Mouse (Mus musculus) lung, adult 2 months (tissue): ENCODE data around the gene Tex101. TPM values are rescaled to one million over a fixed set of nuclear protein-coding genes. Genes with fewer than 3 reads are reported as not detected.
"Not testable (repeated sequence)": the region's sequence is repeated elsewhere in the genome, so short reads cannot be mapped to it uniquely, and the experiment has no call there.

Source experiments
- DNase-seq: peaks from one replicate; pipeline ENCODE4 v3.0.0; 2022
- H3K4me1 ChIP-seq: fragments of 200-500 bp; 2 replicates; pipeline ENCODE4 v1.6.1; 2011; ENCODE audit warnings: low read length; ENCODE audit not compliant: control insufficient read depth, insufficient read depth
- H3K4me3 ChIP-seq: fragments of 200-500 bp; replicated peaks from 2 replicates; pipeline ENCODE3; 2011; ENCODE audit warnings: low read depth, mild to moderate bottlenecking, control low read depth, low read length; ENCODE audit errors: extremely low read depth
- CTCF ChIP-seq: fragments of 200-500 bp; IDR thresholded peaks from 2 replicates; pipeline ENCODE4 v1.5.1; 2011; ENCODE audit warnings: mild to moderate bottlenecking, low read length, control low read depth; ENCODE audit not compliant: insufficient read depth
- POLR2A ChIP-seq: fragments of 200-500 bp; IDR thresholded peaks from 2 replicates; pipeline ENCODE4 v1.6.1; 2011; ENCODE audit warnings: low read depth, mild to moderate bottlenecking, control low read depth, low read length, borderline replicate concordance; ENCODE audit errors: extremely low read depth
- WGBS: fragments of 180-500 bp; shearing (Covaris S2); methylation state at CpG from one replicate; pipeline ENCODE4 v1.1.7; 2018; 5-methylcytosine and 5-hydroxymethylcytosine counted together
- polyA plus RNA-seq: library from polyadenylated mRNA; depleted of rRNA; stranded (reverse); fragments of >200 nt; gene quantifications from 2 replicates; pipeline ENCODE4 v1.2.3, GENCODE M21; 2012; rRNA removed

Gene Tex101
- polyA plus RNA-seq, 1 experiment: not detected

GRCm38 (mm10) chr7:24619671-24620397, 56.6 kb downstream of the Tex101 start:
- H3K4me1 ChIP-seq: no peaks in the 10 kb centered on the region
- no peak for DNase-seq
- H3K4me3 ChIP-seq: no peak overlapping the region
- WGBS: 60% methylated on average over 13 of the region's 13 CpGs
- TF ChIP-seq CTCF (no peak), POLR2A (no peak)

GRCm38 (mm10) chr7:24618374-24618773, 58.1 kb downstream of the Tex101 start:
- WGBS: 85% methylated on average over 8 of the region's 8 CpGs
- not testable (repeated sequence) for H3K4me3 ChIP-seq, H3K4me1 ChIP-seq, DNase-seq

Other genes starting within 250 kb of the Tex101 start
- 0.69 and 3.8 TPM in 2 replicates for gene Irgc1, start 224.4 kb downstream of the Tex101 start, polyA plus RNA-seq
- 65.6 and 88.8 TPM in 2 replicates for gene Plaur, start 214.2 kb downstream of the Tex101 start, polyA plus RNA-seq
- gene Cadm4, start 194.7 kb downstream of the Tex101 start, polyA plus RNA-seq: 12.3 and 18.6 TPM in 2 replicates
- 7.1 and 12.1 TPM in 2 replicates for gene Zfp428, start 169.7 kb downstream of the Tex101 start, polyA plus RNA-seq
- gene AC161166.1, start 164.2 kb downstream of the Tex101 start, polyA plus RNA-seq: not detected in 2 replicates
- 14.7 and 16.5 TPM in 2 replicates for gene Irgq, start 146.0 kb downstream of the Tex101 start, polyA plus RNA-seq
- gene Pinlyp, start 130.6 kb downstream of the Tex101 start, polyA plus RNA-seq: 0.15 and 24.2 TPM in 2 replicates
- gene Xrcc1, start 130.4 kb downstream of the Tex101 start, polyA plus RNA-seq: 36.9 and 40.5 TPM in 2 replicates
- 20.2 and 24.5 TPM in 2 replicates for gene Ethe1, start 89.1 kb downstream of the Tex101 start, polyA plus RNA-seq
- 0.16 and 0.27 TPM in 2 replicates for gene Zfp575, start 89.0 kb downstream of the Tex101 start, polyA plus RNA-seq
- 3.6 and 5.9 TPM in 2 replicates for gene Phldb3, start 65.9 kb downstream of the Tex101 start, polyA plus RNA-seq
- 0.07 and 63.0 TPM in 2 replicates for gene Lypd3, start 40.1 kb downstream of the Tex101 start, polyA plus RNA-seq
- gene BC049730, start 32.6 kb upstream of the Tex101 start, polyA plus RNA-seq: not detected in 2 replicates
- gene Gm4763, start 50.2 kb upstream of the Tex101 start, polyA plus RNA-seq: not detected in 2 replicates
- gene Cd177, start 83.6 kb upstream of the Tex101 start, polyA plus RNA-seq: 2.8 and 5.2 TPM in 2 replicates
- gene Ceacam10, start 100.5 kb upstream of the Tex101 start, polyA plus RNA-seq: 0.38 and 0.41 TPM in 2 replicates
- gene Gm9844, start 185.5 kb upstream of the Tex101 start, polyA plus RNA-seq: 2.2 and 2.4 TPM in 2 replicates
- not detected in 2 replicates for gene Lypd4, start 193.3 kb upstream of the Tex101 start, polyA plus RNA-seq
- gene Dmrtc2, start 193.4 kb upstream of the Tex101 start, polyA plus RNA-seq: not detected in 2 replicates
- 429 and 452 TPM in 2 replicates for gene Rps19, start 207.7 kb upstream of the Tex101 start, polyA plus RNA-seq
- gene Cd79a, start 220.7 kb upstream of the Tex101 start, polyA plus RNA-seq: 49.6 and 61.7 TPM in 2 replicates
- 360 and 365 TPM in 2 replicates for gene Arhgef1, start 226.2 kb upstream of the Tex101 start, polyA plus RNA-seq